Mouse (Mus musculus) cortical plate, adult 2 months (tissue): ENCODE measurements at regions not wholly inside any gene's neighbourhood (a gene's known extent, or its start where the extent isn't known, plus 50 kb on each side); places are given as distances from the start of the nearest gene placed in this dataset.

Experiments
- H3K27ac ChIP-seq: fragments of 200-500 bp; 2 replicates; pipeline ENCODE4 v1.5.1; 2012; ENCODE audit warnings: low read length, control low read depth, inconsistent platforms; ENCODE audit not compliant: insufficient read depth
- H3K4me1 ChIP-seq: fragments of 200-500 bp; 2 replicates; pipeline ENCODE4 v1.6.1; 2011; ENCODE audit warnings: low read length; ENCODE audit not compliant: control insufficient read depth, insufficient read depth
- H3K4me3 ChIP-seq: fragments of 200-500 bp; 2 replicates; pipeline ENCODE4 v1.5.1; 2011; ENCODE audit warnings: mild to moderate bottlenecking, low read length, control low read depth; ENCODE audit not compliant: insufficient read depth
- CTCF ChIP-seq: fragments of 200-500 bp; IDR thresholded peaks from 2 replicates; pipeline ENCODE4 v1.5.1; 2011; ENCODE audit warnings: mild to moderate bottlenecking, control low read depth, low read length; ENCODE audit not compliant: insufficient read depth; ENCODE audit errors: extremely low read depth
- POLR2A ChIP-seq: fragments of 200-500 bp; IDR thresholded peaks from 2 replicates; pipeline ENCODE4 v1.6.1; 2011; ENCODE audit warnings: mild to moderate bottlenecking, low read length, control low read depth; ENCODE audit not compliant: insufficient read depth; ENCODE audit errors: extremely low read depth

GRCm38 (mm10) chr12:7382455-7382854, 595.0 kb upstream of the Apob start:
- TF ChIP-seq POLR2A (no peak), CTCF (no peak)
- Histone ChIP-seq H3K4me3 (no peak overlapping the region), H3K27ac (no peak overlapping the region), H3K4me1 (no peaks in the 10 kb centered on the region)

GRCm38 (mm10) chr12:7403800-7404199, 573.6 kb upstream of the Apob start:
- no peaks in the 10 kb centered on the region for H3K4me1 ChIP-seq
- H3K27ac ChIP-seq, result no peak overlapping the region
- TF ChIP-seq POLR2A, result no peak
- TF ChIP-seq CTCF, result no peak
- H3K4me3 ChIP-seq, result no peak overlapping the region

- TF ChIP-seq POLR2A (no peak), CTCF (no peak)
- H3K4me3 ChIP-seq, result no peak overlapping the region
- no peak overlapping the region for H3K27ac ChIP-seq
- no peaks in the 10 kb centered on the region for H3K4me1 ChIP-seq
These were observed 565.6 kb upstream of the Apob start for GRCm38 (mm10) chr12:7411810-7412209.

GRCm38 (mm10) chr12:7420276-7420675, 557.2 kb upstream of the Apob start:
- Histone ChIP-seq H3K4me1 (no peaks in the 10 kb centered on the region; the same call in 1 of the 2 replicates), H3K27ac (no peak overlapping the region), H3K4me3 (no peak overlapping the region)
- no peak for TF ChIP-seq POLR2A

- no peak for TF ChIP-seq CTCF
- Histone ChIP-seq H3K4me3 (no peak overlapping the region), H3K27ac (no peak overlapping the region), H3K4me1 (no peaks in the 10 kb centered on the region; the same call in 1 of the 2 replicates)
These were observed 555.5 kb upstream of the Apob start for GRCm38 (mm10) chr12:7421826-7422540.

GRCm38 (mm10) chr12:7430981-7431380, 546.5 kb upstream of the Apob start:
- no peaks in the 10 kb centered on the region; the same call in 1 of the 2 replicates for H3K4me1 ChIP-seq
- H3K27ac ChIP-seq, result no peak overlapping the region
- no peak for TF ChIP-seq POLR2A
- TF ChIP-seq CTCF, result no peak
- no peak overlapping the region for H3K4me3 ChIP-seq

- Histone ChIP-seq H3K27ac (no peak overlapping the region), H3K4me3 (no peak overlapping the region), H3K4me1 (no peaks in the 10 kb centered on the region; the same call in 1 of the 2 replicates)
- TF ChIP-seq POLR2A (no peak), CTCF (no peak)
These were observed 532.2 kb upstream of the Apob start for GRCm38 (mm10) chr12:7445238-7445637.

- TF ChIP-seq CTCF (no peak), POLR2A (no peak)
- H3K27ac ChIP-seq, result no peak overlapping the region
- no peaks in the 10 kb centered on the region; the same call in 1 of the 2 replicates for H3K4me1 ChIP-seq
- H3K4me3 ChIP-seq, result no peak overlapping the region
These were observed 526.9 kb upstream of the Apob start for GRCm38 (mm10) chr12:7450506-7450905.

GRCm38 (mm10) chr12:7457036-7457435, 520.4 kb upstream of the Apob start:
- Histone ChIP-seq H3K4me3 (no peak overlapping the region), H3K4me1 (no peaks in the 10 kb centered on the region), H3K27ac (no peak overlapping the region)
- no peak for TF ChIP-seq CTCF
- no peak for TF ChIP-seq POLR2A

- TF ChIP-seq CTCF (no peak), POLR2A (no peak)
These were observed 519.9 kb upstream of the Apob start for GRCm38 (mm10) chr12:7457544-7457943.

GRCm38 (mm10) chr12:7464947-7465346, 512.5 kb upstream of the Apob start:
- H3K4me3 ChIP-seq, result no peak overlapping the region
- no peak overlapping the region for H3K27ac ChIP-seq
- TF ChIP-seq CTCF (no peak), POLR2A (no peak)
- no peaks in the 10 kb centered on the region for H3K4me1 ChIP-seq

More at GRCm38 (mm10) chr12:7457544-7457943, 519.9 kb upstream of the Apob start:
- no peaks in the 10 kb centered on the region for H3K4me1 ChIP-seq
- H3K27ac ChIP-seq, result no peak overlapping the region
- no peak overlapping the region for H3K4me3 ChIP-seq
